Mouse (Mus musculus) bone marrow, adult 2 months (tissue): ENCODE results near the gene Pmepa1. TPM values are rescaled to one million over a fixed set of nuclear protein-coding genes. Genes with fewer than 3 reads are reported as not detected.

Experiments
- H3K27ac ChIP-seq: fragments of 200-500 bp; 2 replicates; pipeline ENCODE4 v1.5.1; 2012; ENCODE audit warnings: low read depth, mild to moderate bottlenecking, control low read depth, inconsistent platforms, low read length; ENCODE audit not compliant: control insufficient read depth, poor library complexity, insufficient read depth
- H3K4me1 ChIP-seq: fragments of 200-500 bp; 2 replicates; pipeline ENCODE4 v1.6.1; 2011; ENCODE audit warnings: low read length; ENCODE audit not compliant: control insufficient read depth, insufficient read depth
- H3K4me3 ChIP-seq: fragments of 200-500 bp; replicated peaks from 2 replicates; pipeline ENCODE3; 2011; ENCODE audit warnings: mild to moderate bottlenecking, low read depth, low read length, control low read depth; ENCODE audit not compliant: control insufficient read depth
- CTCF ChIP-seq: fragments of 200-500 bp; IDR thresholded peaks from 2 replicates; pipeline ENCODE4 v1.5.1; 2011; ENCODE audit warnings: low read length, control low read depth; ENCODE audit not compliant: control insufficient read depth, insufficient read depth
- POLR2A ChIP-seq: fragments of 200-500 bp; IDR thresholded peaks from 2 replicates; pipeline ENCODE4 v1.6.1; 2011; ENCODE audit warnings: low read depth, mild to moderate bottlenecking, control low read depth, low read length, borderline replicate concordance; ENCODE audit not compliant: control insufficient read depth
- WGBS: fragments of 180-500 bp; shearing (Covaris S2); methylation state at CpG from one replicate; pipeline ENCODE4 v1.1.7; 2018; 5-methylcytosine and 5-hydroxymethylcytosine counted together
- polyA plus RNA-seq: library from polyadenylated mRNA; stranded (reverse); fragments of >200 nt; gene quantifications from 2 replicates; pipeline ENCODE4 v1.2.4, GENCODE M21; 2011; ENCODE audit warnings: low replicate concordance; ENCODE audit not compliant: missing spikeins, insufficient read depth, insufficient read length

Gene Pmepa1
- polyA plus RNA-seq, 1 experiment, result 12.5 TPM

DNA sequence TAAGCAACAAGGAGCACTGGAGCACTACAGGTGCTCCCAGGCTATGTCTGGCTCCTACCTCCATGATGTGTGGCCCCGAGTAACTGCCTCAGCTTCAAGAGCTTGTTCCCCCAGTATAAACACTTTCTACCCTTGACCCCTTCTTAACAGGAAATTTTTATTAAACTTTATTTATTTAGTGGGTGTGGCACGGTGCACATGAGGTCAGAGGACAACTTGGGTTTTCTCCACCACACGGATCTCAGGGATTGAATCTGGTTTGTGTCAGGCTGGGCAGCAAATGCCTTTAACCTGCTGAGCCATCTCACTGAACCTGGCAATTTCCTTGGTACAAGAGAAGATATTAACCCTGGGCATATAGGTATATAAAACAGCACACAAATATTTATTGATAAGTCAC lies 32.2 kb downstream of the Pmepa1 start:
- Histone ChIP-seq H3K4me3 (no peak overlapping the region), H3K27ac (no peak overlapping the region), H3K4me1 (peaks cover 1% of the 10 kb centered on the region; the same call in 1 of the 2 replicates)
- TF ChIP-seq POLR2A, result no peak
- TF ChIP-seq CTCF, result no peak
- WGBS, result 68% methylated on average over 3 of the region's 3 CpGs

GRCm38 (mm10) chr2:173243616-173244015 lies 32.7 kb downstream of the Pmepa1 start:
- Histone ChIP-seq H3K27ac (no peak overlapping the region), H3K4me3 (no peak overlapping the region), H3K4me1 (peaks cover 1% of the 10 kb centered on the region; the same call in 1 of the 2 replicates)
- TF ChIP-seq CTCF, result no peak
- TF ChIP-seq POLR2A, result no peak
- WGBS, result 73% methylated on average over 9 of the region's 9 CpGs

- WGBS, result 77% methylated on average over 12 of the region's 12 CpGs
- Histone ChIP-seq H3K4me1 (peaks cover 1% of the 10 kb centered on the region; the same call in 1 of the 2 replicates), H3K27ac (no peak overlapping the region), H3K4me3 (no peak overlapping the region)
- TF ChIP-seq CTCF (no peak), POLR2A (no peak)
Measured at GRCm38 (mm10) chr2:173242874-173243273, 33.5 kb downstream of the Pmepa1 start.

GRCm38 (mm10) chr2:173240738-173241137 lies 35.6 kb downstream of the Pmepa1 start:
- Histone ChIP-seq H3K4me3 (no peak overlapping the region), H3K4me1 (no peaks in the 10 kb centered on the region), H3K27ac (no peak overlapping the region)
- no peak for TF ChIP-seq POLR2A
- TF ChIP-seq CTCF, result no peak
- 89% methylated on average over 9 of the region's 9 CpGs for WGBS

DNA sequence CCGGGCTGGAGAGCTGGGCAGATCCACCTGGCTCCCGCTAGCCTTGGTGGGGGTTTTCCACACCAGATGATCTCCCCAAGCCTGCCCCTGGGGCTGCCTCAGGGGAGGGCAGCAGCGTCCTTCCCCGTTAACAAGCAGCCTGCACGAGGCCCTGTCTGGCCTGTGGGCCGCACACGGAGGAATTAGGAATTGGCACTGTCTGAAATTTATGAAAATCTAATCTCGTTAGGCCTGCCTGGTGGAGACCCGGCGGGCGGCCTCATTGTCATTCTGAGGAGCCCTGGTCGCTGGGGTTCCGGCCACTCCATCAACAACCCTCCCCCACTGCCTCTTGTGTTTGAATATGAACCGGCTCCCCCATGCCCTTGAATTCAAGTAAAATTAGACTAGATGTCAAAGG lies 37.8 kb downstream of the Pmepa1 start:
- H3K27ac ChIP-seq, result no peak overlapping the region
- WGBS, result 86% methylated on average over 14 of the region's 14 CpGs
- H3K4me1 ChIP-seq, result no peaks in the 10 kb centered on the region
- TF ChIP-seq POLR2A, result no peak
- TF ChIP-seq CTCF, result no peak
- no peak overlapping the region for H3K4me3 ChIP-seq

DNA sequence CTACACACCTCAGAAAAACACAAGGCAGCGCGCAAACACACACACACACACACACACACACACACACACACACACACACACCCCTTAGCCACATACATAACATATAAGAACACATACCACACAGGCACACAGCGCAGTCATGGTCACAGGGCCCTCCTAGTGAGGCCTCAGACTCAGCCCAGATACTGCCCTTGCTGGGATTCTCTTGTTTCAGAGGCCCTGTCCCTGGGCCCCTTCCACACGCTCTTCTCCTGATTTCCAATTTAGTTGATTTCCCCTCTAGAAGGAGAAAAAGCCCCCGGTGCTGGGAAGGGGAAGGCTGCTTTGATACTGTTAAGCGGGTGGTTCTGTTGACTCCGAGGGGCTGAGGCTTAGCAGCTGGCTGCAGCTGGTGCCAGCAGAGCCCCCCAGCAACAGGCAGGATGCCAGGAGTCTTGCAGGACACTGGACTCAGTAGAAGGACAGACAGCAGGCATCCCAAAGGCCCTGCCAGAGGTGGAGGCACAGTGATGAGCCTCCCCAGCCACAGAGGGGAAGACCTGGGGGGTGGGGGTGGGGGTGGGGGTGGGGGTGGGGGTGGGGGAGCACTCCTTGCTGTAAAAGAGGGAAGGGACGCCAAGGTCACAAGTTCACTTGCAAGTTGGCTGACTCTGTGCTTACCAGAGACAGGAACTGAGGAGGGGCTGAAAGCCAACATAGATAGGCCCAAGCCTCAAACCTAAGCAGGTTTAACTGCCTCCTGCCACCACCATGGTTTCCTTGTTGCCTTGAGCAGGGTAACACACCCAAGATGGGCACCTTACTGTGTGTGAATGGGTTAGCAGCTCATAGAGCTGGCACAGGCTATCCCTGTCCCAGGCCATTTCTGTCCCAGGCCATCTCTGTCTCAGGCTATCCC lies 40.6 kb downstream of the Pmepa1 start:
- no peaks in the 10 kb centered on the region for H3K4me1 ChIP-seq
- no peak overlapping the region for H3K4me3 ChIP-seq
- H3K27ac ChIP-seq, result no peak overlapping the region
- 68% methylated on average over 8 of the region's 8 CpGs for WGBS
- no peak for TF ChIP-seq POLR2A
- TF ChIP-seq CTCF, result no peak

- Histone ChIP-seq H3K4me3 (no peak overlapping the region), H3K27ac (no peak overlapping the region), H3K4me1 (no peaks in the 10 kb centered on the region)
- WGBS, result 87% methylated on average over 8 of the region's 8 CpGs
- no peak for TF ChIP-seq POLR2A
- TF ChIP-seq CTCF, result no peak
Measured at GRCm38 (mm10) chr2:173232766-173233099, 43.6 kb downstream of the Pmepa1 start.

DNA sequence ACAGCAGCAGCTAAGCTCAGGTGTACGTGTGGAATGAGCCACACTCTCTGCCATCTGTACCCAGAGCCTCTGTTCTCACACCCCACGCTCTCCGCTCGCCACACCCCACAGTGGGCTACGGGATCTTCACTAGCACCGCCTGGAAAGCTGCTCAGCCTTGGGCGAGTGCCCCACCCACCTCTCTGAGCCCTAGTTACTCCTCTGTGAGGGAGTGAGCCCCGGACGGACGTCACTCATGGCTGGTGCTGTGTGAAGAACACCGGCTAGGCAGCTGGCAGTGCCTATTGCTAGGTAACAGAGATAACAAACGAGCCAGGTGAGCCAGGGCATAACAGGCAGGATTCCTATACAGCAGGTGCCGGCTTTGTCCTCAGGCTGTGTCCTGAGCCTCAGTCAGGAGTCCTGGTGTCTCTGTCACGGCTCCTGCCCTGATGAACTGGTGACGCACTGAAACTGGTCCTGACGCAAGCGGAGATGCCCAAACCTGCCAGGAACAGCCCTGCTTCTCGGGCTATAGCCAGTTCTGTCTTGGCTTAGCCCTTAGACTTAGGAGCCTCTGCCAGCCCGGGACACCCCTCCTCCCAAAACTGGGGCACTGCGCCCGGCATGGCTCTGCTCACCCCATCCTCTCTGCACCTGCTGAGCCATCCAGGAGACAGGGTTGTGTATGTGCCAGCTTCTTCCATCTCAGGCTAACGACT lies 44.1 kb downstream of the Pmepa1 start:
- H3K27ac ChIP-seq, result no peak overlapping the region
- TF ChIP-seq POLR2A, result no peak
- TF ChIP-seq CTCF, result no peak
- 88% methylated on average over 22 of the region's 22 CpGs for WGBS
- H3K4me1 ChIP-seq, result no peaks in the 10 kb centered on the region
- H3K4me3 ChIP-seq, result no peak overlapping the region
